Mouse (Mus musculus) inflammation-experienced regulatory T-cells (primary cell): Measurements from ENCODE around the gene Taar5. TPM values are rescaled to one million over a fixed set of nuclear protein-coding genes. Genes with fewer than 3 reads are reported as not detected.

Experiments used
- polyA plus RNA-seq, 2 experiments: library from polyadenylated mRNA; unstranded; fragments of 100-300 nt; shearing (Covaris generic); gene quantifications; one replicate each; pipeline ENCODE4 v1.2.1; 2017

The Taar5 gene
- polyA plus RNA-seq, result 1 to 10 TPM in 1 of 2 experiments, not detected in 1; 1.2 TPM

DNA sequence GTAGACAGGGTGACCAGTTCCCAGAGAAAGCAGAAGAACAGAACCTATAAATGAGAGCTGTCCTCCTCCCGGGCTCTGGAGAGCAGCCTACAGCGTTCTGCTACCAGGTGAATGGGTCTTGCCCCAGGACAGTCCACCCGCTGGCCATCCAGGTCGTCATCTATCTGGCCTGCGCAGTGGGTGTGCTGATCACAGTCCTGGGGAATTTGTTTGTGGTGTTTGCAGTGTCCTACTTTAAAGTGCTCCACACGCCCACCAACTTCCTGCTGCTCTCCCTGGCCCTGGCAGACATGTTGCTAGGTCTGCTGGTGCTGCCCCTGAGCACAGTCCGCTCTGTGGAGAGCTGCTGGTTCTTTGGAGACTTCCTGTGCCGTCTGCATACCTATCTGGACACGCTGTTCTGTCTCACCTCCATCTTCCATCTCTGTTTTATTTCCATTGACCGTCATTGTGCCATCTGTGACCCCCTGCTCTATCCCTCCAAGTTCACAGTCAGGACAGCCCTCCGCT is at the start of gene Taar5:
Gene Taar5 (plus strand): TSS at position 51 of the 510 bp plus-strand sequence.

DNA sequence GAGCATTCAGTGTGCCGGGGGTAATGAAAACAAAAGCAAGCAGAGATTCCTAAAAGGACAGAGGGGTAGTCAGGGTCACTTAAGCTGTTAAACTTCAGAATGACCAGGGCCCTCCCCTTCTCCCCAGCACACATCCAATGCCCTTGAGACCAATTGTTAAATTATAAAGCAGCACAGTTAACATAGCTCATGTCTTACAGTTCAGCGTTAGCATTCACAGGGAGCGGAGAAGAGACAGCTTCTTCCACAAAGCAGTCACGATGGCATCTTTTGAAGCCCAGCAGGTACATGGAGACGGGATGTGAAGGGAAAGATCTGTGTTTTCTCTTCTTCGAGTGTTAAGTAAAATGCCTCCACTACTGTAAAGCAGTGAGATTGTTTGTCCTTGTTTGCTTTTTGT is 32.2 kb upstream of the Taar5 start, which contains the start of gene Taar2:
Gene Taar2 (plus strand): TSS at position 261 of the 400 bp plus-strand sequence.

DNA sequence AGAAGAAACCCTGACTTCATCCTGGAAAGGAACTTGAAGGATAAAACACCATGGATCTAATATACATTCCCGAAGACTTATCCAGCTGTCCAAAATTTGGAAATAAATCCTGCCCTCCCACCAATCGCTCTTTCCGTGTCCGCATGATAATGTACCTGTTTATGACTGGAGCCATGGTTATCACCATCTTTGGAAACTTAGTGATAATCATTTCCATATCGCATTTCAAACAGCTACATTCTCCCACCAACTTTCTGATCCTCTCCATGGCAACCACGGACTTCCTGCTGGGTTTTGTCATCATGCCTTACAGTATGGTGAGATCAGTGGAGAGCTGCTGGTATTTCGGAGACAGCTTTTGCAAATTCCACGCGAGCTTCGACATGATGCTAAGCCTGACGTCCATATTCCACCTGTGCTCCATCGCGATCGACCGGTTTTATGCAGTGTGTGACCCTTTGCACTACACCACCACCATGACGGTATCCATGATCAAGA is 20.9 kb upstream of the Taar5 start, which contains the start of gene Taar3:
Gene Taar3 (plus strand): TSS at position 51 of the 498 bp plus-strand sequence.

DNA sequence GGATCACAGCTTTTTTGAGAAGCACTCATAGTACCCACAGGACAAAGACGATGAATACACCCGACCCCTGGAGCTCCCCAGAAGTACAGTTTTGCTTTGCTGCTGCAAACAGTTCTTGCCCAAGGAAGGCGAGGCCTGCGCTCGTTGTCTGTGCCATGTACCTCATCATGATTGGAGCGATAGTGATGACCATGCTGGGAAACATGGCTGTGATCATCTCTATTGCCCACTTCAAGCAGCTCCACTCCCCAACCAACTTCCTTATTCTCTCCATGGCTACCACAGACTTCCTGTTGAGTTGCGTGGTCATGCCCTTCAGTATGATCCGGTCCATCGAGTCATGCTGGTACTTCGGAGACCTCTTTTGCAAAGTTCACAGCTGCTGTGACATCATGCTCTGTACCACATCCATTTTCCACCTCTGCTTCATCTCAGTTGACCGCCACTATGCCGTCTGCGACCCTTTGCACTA is 10.0 kb upstream of the Taar5 start, which contains the start of gene Taar4:
Gene Taar4 (plus strand): TSS at position 51 of the 472 bp plus-strand sequence.

DNA sequence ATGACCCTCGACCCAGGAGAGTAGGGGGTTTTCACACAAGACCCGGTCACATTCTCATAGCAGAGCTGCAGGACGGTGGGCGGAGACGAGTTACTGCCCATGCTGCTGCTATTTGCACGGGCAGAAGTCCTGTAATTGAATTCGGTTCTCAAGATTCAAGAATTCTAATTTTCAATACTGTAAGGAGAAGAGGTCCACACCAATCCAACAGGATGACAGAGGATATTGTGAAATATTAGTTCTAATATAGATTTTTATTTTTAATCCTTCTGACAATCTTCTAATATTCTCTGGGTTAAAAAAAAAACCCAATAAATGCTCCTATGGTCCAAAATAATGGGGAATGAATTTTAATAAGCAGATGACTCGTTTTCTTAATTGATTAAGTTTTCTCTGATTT is 15.0 kb downstream of the Taar5 start, which contains the start of gene Taar6:
Gene Taar6 (minus strand): TSS at position 101 of the 400 bp plus-strand sequence.

DNA sequence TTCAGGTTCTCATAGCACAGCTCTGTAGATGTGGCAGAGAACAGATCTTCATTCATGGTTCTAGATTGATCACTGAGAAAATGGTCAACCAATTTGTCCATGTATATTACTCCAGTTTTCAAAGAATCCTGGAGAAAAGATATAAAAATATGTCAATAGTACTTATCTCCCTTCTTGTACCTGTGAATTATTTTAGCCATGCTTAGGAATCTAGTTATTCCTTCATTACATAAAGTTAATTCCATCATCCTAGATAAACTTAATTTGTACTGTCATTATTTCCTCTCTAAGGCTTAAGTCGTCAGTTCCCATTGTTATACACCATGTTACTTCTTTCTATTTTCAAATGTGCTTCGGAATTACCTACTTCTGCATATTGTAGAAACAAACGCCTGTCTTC is 22.9 kb downstream of the Taar5 start, which contains the start of gene Taar7a:
Gene Taar7a (minus strand): TSS at position 101 of the 400 bp plus-strand sequence.

DNA sequence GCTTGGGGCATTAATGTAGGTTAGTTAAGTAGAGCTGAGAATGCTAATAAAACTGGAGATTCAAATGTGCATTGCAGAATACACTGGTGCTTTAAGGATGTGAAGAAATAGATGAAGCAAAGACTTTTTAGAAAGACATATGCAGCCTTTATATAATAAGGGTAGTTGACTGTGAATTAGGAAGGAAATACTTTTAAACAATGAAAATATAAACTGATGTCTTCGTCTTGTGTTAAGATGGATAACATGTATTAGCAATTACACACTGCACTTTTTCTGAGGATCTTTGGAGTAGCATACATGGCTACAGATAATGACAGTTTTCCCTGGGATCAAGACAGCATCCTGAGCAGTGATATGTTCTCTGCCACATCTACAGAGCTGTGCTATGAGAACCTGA is 29.1 kb downstream of the Taar5 start, which contains the start of gene Taar7b:
Gene Taar7b (plus strand): TSS at position 301 of the 400 bp plus-strand sequence.

Other genes starting within 250 kb of the Taar5 start
- gene Rps12, start 183.4 kb upstream of the Taar5 start, polyA plus RNA-seq, result 10 to 100 TPM; 21.7 to 29.9 TPM
- gene Slc18b1, start 173.7 kb upstream of the Taar5 start, polyA plus RNA-seq, result 1 to 10 TPM in 1 of 2 experiments, under 1 TPM in 1; 0.53 to 1.4 TPM
- gene Vnn3, start 119.2 kb upstream of the Taar5 start, polyA plus RNA-seq, result under 1 TPM; 0.11 to 0.16 TPM
- gene Vnn1, start 76.0 kb upstream of the Taar5 start, polyA plus RNA-seq, result under 1 TPM; 0.53 to 0.74 TPM
- gene Taar1, start 50.4 kb upstream of the Taar5 start, polyA plus RNA-seq, result 1 to 10 TPM in 1 of 2 experiments, not detected in 1; 1.7 TPM
- not detected for gene Taar2, start 32.1 kb upstream of the Taar5 start, polyA plus RNA-seq
- not detected for gene Taar3, start 21.1 kb upstream of the Taar5 start, polyA plus RNA-seq
- not detected for gene Taar4, start 10.2 kb upstream of the Taar5 start, polyA plus RNA-seq
- under 1 TPM in 1 of 2 experiments, not detected in 1; 0.16 TPM for gene Taar6, start 14.9 kb downstream of the Taar5 start, polyA plus RNA-seq
- gene Taar7a, start 22.8 kb downstream of the Taar5 start, polyA plus RNA-seq, result under 1 TPM in 1 of 2 experiments, not detected in 1; 0.36 TPM
- under 1 TPM in 1 of 2 experiments, not detected in 1; 0.98 TPM for gene Taar7b, start 29.2 kb downstream of the Taar5 start, polyA plus RNA-seq
- not detected for gene Taar7d, start 56.5 kb downstream of the Taar5 start, polyA plus RNA-seq
- under 1 TPM; 0.46 to 0.50 TPM for gene Taar7e, start 66.9 kb downstream of the Taar5 start, polyA plus RNA-seq
- gene Taar7f, start 78.8 kb downstream of the Taar5 start, polyA plus RNA-seq, result not detected
- gene Taar8a, start 105.8 kb downstream of the Taar5 start, polyA plus RNA-seq, result not detected
- not detected for gene Taar8b, start 121.6 kb downstream of the Taar5 start, polyA plus RNA-seq
- gene Taar8c, start 131.2 kb downstream of the Taar5 start, polyA plus RNA-seq, result not detected
- 1 to 10 TPM in 1 of 2 experiments, under 1 TPM in 1; 0.14 to 1.4 TPM for gene Taar9, start 138.8 kb downstream of the Taar5 start, polyA plus RNA-seq
- 10 to 100 TPM; 39.8 to 48.8 TPM for gene Stx7, start 178.6 kb downstream of the Taar5 start, polyA plus RNA-seq